Mouse (Mus musculus): ENCODE results near the gene Cdk6. TPM values are rescaled to one million over a fixed set of nuclear protein-coding genes. Genes with fewer than 3 reads are reported as not detected.

The Cdk6 gene
- total and polyA plus RNA-seq, 3 experiments, result 79.0 to 318 (median 197) TPM

GRCm38 (mm10) chr5:3358687-3359520, 17.6 kb downstream of the Cdk6 start (continued):
- peak; percentile 21 to 63 for TF ChIP-seq EP300 (IDR thresholded peaks at IDR 0.05; ENCODE audit: low read depth in 1 of 2, low read length in 2 of 2)
- peak; percentile 52 for TF ChIP-seq MYB (IDR thresholded peaks at IDR 0.05; ENCODE audit: low read depth, low read length)
- no peak; the same call in none of the 2 replicates for TF ChIP-seq CHD1 (IDR thresholded peaks at IDR 0.05; ENCODE audit: low read depth, low read length)
- peak; percentile 50; the same call in 1 of the 2 replicates for TF ChIP-seq ZMIZ1 (IDR thresholded peaks at IDR 0.05; ENCODE audit: low read depth, low read length)

- H3K27ac ChIP-seq (ENCODE audit: control insufficient read depth, low read depth, low read length), result peak overlapping the region; percentile 98
- H3K4me1 ChIP-seq (ENCODE audit: control insufficient read depth in 1 of 2, insufficient read depth in 2 of 2, low read length in 2 of 2), result peaks cover 65 to 68% of the 10 kb centered on the region in 2 experiments
- H3K36me3 ChIP-seq (ENCODE audit: control insufficient read depth in 1 of 2, insufficient read depth in 2 of 2, low read length in 2 of 2), result peaks cover 48 to 96% of the 10 kb centered on the region in 2 experiments
Observed at GRCm38 (mm10) chr5:3359914-3360313, 18.6 kb downstream of the Cdk6 start.

GRCm38 (mm10) chr5:3361252-3361651, 20.0 kb downstream of the Cdk6 start:
- Histone ChIP-seq H3K27me3 (ENCODE audit: control insufficient read depth in 1 of 2, insufficient read depth in 2 of 2, low read length in 2 of 2) (no peaks in the 10 kb centered on the region), H3K4me1 (ENCODE audit: control insufficient read depth in 1 of 2, insufficient read depth in 2 of 2, low read length in 2 of 2) (peaks cover 52 to 59% of the 10 kb centered on the region in 2 experiments), H3K79me2 (ENCODE audit: control insufficient read depth, insufficient read depth, low read length, poor library complexity) (peaks cover 67% of the 10 kb centered on the region), H3K4me3 (ENCODE audit: control insufficient read depth in 1 of 2, insufficient read depth in 1 of 2, low read depth in 2 of 2, low read length in 2 of 2) (no peak overlapping the region; a peak in 2 of 4 replicates), H3K36me3 (ENCODE audit: control insufficient read depth in 1 of 2, insufficient read depth in 2 of 2, low read length in 2 of 2) (peaks cover 50 to 92% of the 10 kb centered on the region in 2 experiments), H3K9ac (ENCODE audit: control insufficient read depth, low read depth, low read length, poor library complexity, severe bottlenecking) (peak overlapping the region; percentile 73), H3K9me3 (replicated peaks; ENCODE audit: insufficient read depth, low read length) (no peaks in the 10 kb centered on the region), H3K27ac (ENCODE audit: control insufficient read depth, low read depth, low read length) (peak overlapping the region; percentile 100)
- TF ChIP-seq TBP (IDR thresholded peaks at IDR 0.05; ENCODE audit: low read depth, low read length) (peak; percentile 82), NELFE (IDR thresholded peaks at IDR 0.05; ENCODE audit: low read depth, low read length) (no peak), NRF1 (IDR thresholded peaks at IDR 0.05; ENCODE audit: insufficient read depth, low read depth, low read length, poor library complexity, severe bottlenecking) (no peak), EP300 (IDR thresholded peaks at IDR 0.05; ENCODE audit: low read depth in 1 of 2, low read length in 2 of 2) (peak; percentile 27 to 61; a peak in 1 of 4 replicates), TCF12 (IDR thresholded peaks at IDR 0.05; ENCODE audit: low read depth, low read length) (0 out of 2 replicates have a peak, but pooled peaks have one; percentile 16), POLR2A (IDR thresholded peaks at IDR 0.05; ENCODE audit: control insufficient read depth in 1 of 2, insufficient read depth in 1 of 2, low read depth in 1 of 2, low read length in 2 of 2, poor library complexity in 1 of 2) (peak in 1 of 2 experiments; percentile 30; a peak in 1 of 4 replicates)
- DNase-seq (ENCODE audit: low read depth, low spot score), result peak; percentile 70

More at GRCm38 (mm10) chr5:3359914-3360313, 18.6 kb downstream of the Cdk6 start:
- Histone ChIP-seq H3K9ac (ENCODE audit: control insufficient read depth, low read depth, low read length, poor library complexity, severe bottlenecking) (peak overlapping the region; percentile 62), H3K79me2 (ENCODE audit: control insufficient read depth, insufficient read depth, low read length, poor library complexity) (peaks cover 67% of the 10 kb centered on the region), H3K27me3 (ENCODE audit: control insufficient read depth in 1 of 2, insufficient read depth in 2 of 2, low read length in 2 of 2) (no peaks in the 10 kb centered on the region), H3K4me3 (ENCODE audit: control insufficient read depth in 1 of 2, insufficient read depth in 1 of 2, low read depth in 2 of 2, low read length in 2 of 2) (no peak overlapping the region; a peak in 1 of 4 replicates), H3K9me3 (replicated peaks; ENCODE audit: insufficient read depth, low read length) (no peaks in the 10 kb centered on the region)
- no peak for TF ChIP-seq BHLHE40 (IDR thresholded peaks at IDR 0.05; ENCODE audit: borderline replicate concordance, low read depth, low read length)
- TF ChIP-seq CTCF (IDR thresholded peaks at IDR 0.05 in 2 of 3, conservative IDR thresholded peaks at IDR 0.05 in 1 of 3; ENCODE audit: control insufficient read depth in 1 of 3, insufficient read depth in 1 of 3, low read depth in 2 of 3, low read length in 3 of 3, poor library complexity in 1 of 3, severe bottlenecking in 1 of 3), result peak in 1 of 3 experiments; percentile 9; a peak in 1 of 6 replicates
- TF ChIP-seq CHD1 (IDR thresholded peaks at IDR 0.05; ENCODE audit: low read depth, low read length), result peak; percentile 45; the same call in 1 of the 2 replicates
- TF ChIP-seq TBP (IDR thresholded peaks at IDR 0.05; ENCODE audit: low read depth, low read length), result 0 out of 2 replicates have a peak, but pooled peaks have one; percentile 21
- TF ChIP-seq MYB (IDR thresholded peaks at IDR 0.05; ENCODE audit: low read depth, low read length), result no peak
- 0 out of 2 replicates have a peak, but pooled peaks have one; percentile 8 for TF ChIP-seq ETS1 (IDR thresholded peaks at IDR 0.05; ENCODE audit: low read depth, low read length)
- DNase-seq (ENCODE audit: low read depth, low spot score), result peak; percentile 59
